Mouse (Mus musculus): ENCODE measurements around the gene Mfap1b. TPM values are rescaled to one million over a fixed set of nuclear protein-coding genes. Genes with fewer than 3 reads are reported as not detected.

Gene Mfap1b
- polyA plus RNA-seq, 1 experiment from 2014 or later: 25.2 TPM

- TF ChIP-seq EP300 (optimal IDR thresholded peaks at IDR 0.05): no peak
- peak; percentile 22; the same call in 1 of the 2 replicates for TF ChIP-seq CTCF (IDR thresholded peaks at IDR 0.05; ENCODE audit: low read depth)
Observed at GRCm38 (mm10) chr2:121450093-121450492, 23.8 kb downstream of the Mfap1b start.

GRCm38 (mm10) chr2:121449545-121450011 is 24.3 kb downstream of the Mfap1b start:
- Histone ChIP-seq H3K4me3 (ENCODE audit: low read depth, low read length) (peak overlapping the region; percentile 99), H3K4me1 (replicated peaks; ENCODE audit: control insufficient read depth, insufficient read depth) (no peaks in the 10 kb centered on the region), H3K36me3 (ENCODE audit: control insufficient read depth, insufficient read depth, low read length) (no peaks in the 10 kb centered on the region; the same call in 1 of the 2 replicates), H3K27ac (replicated peaks) (peak overlapping the region; percentile 99), H3K9me3 (ENCODE audit: control insufficient read depth, low read length) (no peaks in the 10 kb centered on the region), H3K27me3 (ENCODE audit: control insufficient read depth, insufficient read depth, low read length) (no peaks in the 10 kb centered on the region), H3K4me2 (replicated peaks; ENCODE audit: low read depth) (peak overlapping the region; percentile 86), H3K9ac (ENCODE audit: low read length) (peak overlapping the region; percentile 99)
- under 1% methylated on average over 38 of the region's 54 CpGs for WGBS
- ATAC-seq (ENCODE audit: low FRiP score, low TSS enrichment): peak; percentile 27
- no peak for TF ChIP-seq EP300 (optimal IDR thresholded peaks at IDR 0.05)
- no peak for TF ChIP-seq CTCF (IDR thresholded peaks at IDR 0.05; ENCODE audit: low read depth)
- peak; percentile 60 for DNase-seq (ENCODE audit: low spot score)

More at GRCm38 (mm10) chr2:121450093-121450492, 23.8 kb downstream of the Mfap1b start:
- Histone ChIP-seq H3K27me3 (ENCODE audit: control insufficient read depth, insufficient read depth, low read length) (no peaks in the 10 kb centered on the region), H3K9me3 (ENCODE audit: control insufficient read depth, low read length) (no peaks in the 10 kb centered on the region), H3K4me2 (replicated peaks; ENCODE audit: low read depth) (peak overlapping the region; percentile 86), H3K4me3 (ENCODE audit: low read depth, low read length) (peak overlapping the region; percentile 99), H3K9ac (ENCODE audit: low read length) (peak overlapping the region; percentile 99), H3K36me3 (ENCODE audit: control insufficient read depth, insufficient read depth, low read length) (no peaks in the 10 kb centered on the region; the same call in 1 of the 2 replicates), H3K4me1 (replicated peaks; ENCODE audit: control insufficient read depth, insufficient read depth) (no peaks in the 10 kb centered on the region), H3K27ac (replicated peaks) (peak overlapping the region; percentile 99)
- under 1% methylated on average over 7 of the region's 7 CpGs for WGBS
- ATAC-seq (ENCODE audit: low FRiP score, low TSS enrichment) (no peak), DNase-seq (ENCODE audit: low spot score) (peak; percentile 34)

GRCm38 (mm10) chr2:121448739-121449535 is 24.9 kb downstream of the Mfap1b start, which contains the start of gene Serf2:
Serf2 (plus strand) TSS chr2:121449195.
- Histone ChIP-seq H3K36me3 (ENCODE audit: control insufficient read depth, insufficient read depth, low read length) (no peaks in the 10 kb centered on the region; the same call in 1 of the 2 replicates), H3K9me3 (ENCODE audit: control insufficient read depth, low read length) (no peaks in the 10 kb centered on the region), H3K4me2 (replicated peaks; ENCODE audit: low read depth) (peak within 1 kb of the TSS; percentile 86), H3K9ac (ENCODE audit: low read length) (peak within 1 kb of the TSS; percentile 99), H3K4me3 (ENCODE audit: low read depth, low read length) (peak within 1 kb of the TSS; percentile 99), H3K27me3 (ENCODE audit: control insufficient read depth, insufficient read depth, low read length) (no peaks in the 10 kb centered on the region), H3K27ac (replicated peaks) (peak within 1 kb of the TSS; percentile 99), H3K4me1 (replicated peaks; ENCODE audit: control insufficient read depth, insufficient read depth) (no peaks in the 10 kb centered on the region)
- TF ChIP-seq EP300 (optimal IDR thresholded peaks at IDR 0.05) (no peak), CTCF (IDR thresholded peaks at IDR 0.05; ENCODE audit: low read depth) (no peak)
- DNase-seq (ENCODE audit: low spot score): peak; percentile 100
- WGBS: under 1% methylated on average over 72 of the region's 74 CpGs
- ATAC-seq (ENCODE audit: low FRiP score, low TSS enrichment): peak; percentile 98

- H3K27ac ChIP-seq (replicated peaks): peak overlapping the region; percentile 96
- no peaks in the 10 kb centered on the region for H3K4me1 ChIP-seq (replicated peaks; ENCODE audit: control insufficient read depth, insufficient read depth)
- H3K36me3 ChIP-seq (ENCODE audit: control insufficient read depth, insufficient read depth, low read length): no peaks in the 10 kb centered on the region; the same call in 1 of the 2 replicates
- H3K4me2 ChIP-seq (replicated peaks; ENCODE audit: low read depth): peak overlapping the region; percentile 59
- H3K9me3 ChIP-seq (ENCODE audit: control insufficient read depth, low read length): no peaks in the 10 kb centered on the region
- no peak for ATAC-seq (ENCODE audit: low FRiP score, low TSS enrichment)
- DNase-seq (ENCODE audit: low spot score): peak; percentile 37
- peak overlapping the region; percentile 59 for H3K9ac ChIP-seq (ENCODE audit: low read length)
- TF ChIP-seq CTCF (IDR thresholded peaks at IDR 0.05; ENCODE audit: low read depth) (peak; percentile 60), EP300 (optimal IDR thresholded peaks at IDR 0.05) (no peak)
- WGBS: 12% methylated on average over 9 of the region's 9 CpGs
- H3K27me3 ChIP-seq (ENCODE audit: control insufficient read depth, insufficient read depth, low read length): no peaks in the 10 kb centered on the region
- peak overlapping the region; percentile 99 for H3K4me3 ChIP-seq (ENCODE audit: low read depth, low read length)
Observed at GRCm38 (mm10) chr2:121448136-121448535, 25.7 kb downstream of the Mfap1b start.

GRCm38 (mm10) chr2:121447006-121447405 is 26.9 kb downstream of the Mfap1b start:
- WGBS: 65% methylated on average over 3 of the region's 3 CpGs
- Histone ChIP-seq H3K4me3 (ENCODE audit: low read depth, low read length) (no peak overlapping the region), H3K4me2 (replicated peaks; ENCODE audit: low read depth) (no peak overlapping the region), H3K4me1 (replicated peaks; ENCODE audit: control insufficient read depth, insufficient read depth) (0 out of 2 replicates have a peak, but pooled peaks cover 3% of the 10 kb centered on the region), H3K27ac (replicated peaks) (no peak overlapping the region), H3K9ac (ENCODE audit: low read length) (no peak overlapping the region), H3K36me3 (ENCODE audit: control insufficient read depth, insufficient read depth, low read length) (no peaks in the 10 kb centered on the region; the same call in 1 of the 2 replicates), H3K9me3 (ENCODE audit: control insufficient read depth, low read length) (no peaks in the 10 kb centered on the region), H3K27me3 (ENCODE audit: control insufficient read depth, insufficient read depth, low read length) (no peaks in the 10 kb centered on the region)
- TF ChIP-seq CTCF (IDR thresholded peaks at IDR 0.05; ENCODE audit: low read depth): no peak
- TF ChIP-seq EP300 (optimal IDR thresholded peaks at IDR 0.05): no peak
- DNase-seq (ENCODE audit: low spot score) (no peak), ATAC-seq (ENCODE audit: low FRiP score, low TSS enrichment) (no peak)

All from stomach, postnatal 0 days (tissue).